Mouse (Mus musculus): ENCODE measurements around the gene Abi3bp. TPM values are rescaled to one million over a fixed set of nuclear protein-coding genes. Genes with fewer than 3 reads are reported as not detected.
A peak's percentile ranks its signal among the peaks of the same experiment; 100 is the strongest.

Gene Abi3bp
- total and polyA plus RNA-seq, 2 experiments, result 1.3 to 2.1 TPM

GRCm38 (mm10) chr16:56598427-56598826 lies 120.7 kb downstream of the Abi3bp start:
- no peaks in the 10 kb centered on the region for H3K4me1 ChIP-seq (ENCODE audit: control insufficient read depth, insufficient read depth, low read length)

GRCm38 (mm10) chr16:56602394-56602793 lies 124.7 kb downstream of the Abi3bp start:
- Histone ChIP-seq H3K9ac (ENCODE audit: low read depth, low read length) (no peak overlapping the region), H3K4me3 (ENCODE audit: insufficient read depth, low read depth, low read length) (no peak overlapping the region), H3K36me3 (ENCODE audit: control insufficient read depth, insufficient read depth, low read length) (no peaks in the 10 kb centered on the region), H3K4me1 (ENCODE audit: control insufficient read depth, insufficient read depth, low read length) (no peaks in the 10 kb centered on the region), H3K27ac (replicated peaks; ENCODE audit: insufficient read depth, low read depth, low read length) (no peak overlapping the region), H3K27me3 (ENCODE audit: control insufficient read depth, insufficient read depth, low read length) (no peaks in the 10 kb centered on the region), H3K79me2 (ENCODE audit: control insufficient read depth, insufficient read depth, low read length) (no peaks in the 10 kb centered on the region)
- 97% methylated on average over 1 of the region's 1 CpGs for WGBS
- DNase-seq (ENCODE audit: extremely low read depth, low read depth, low spot score), result no peak
- TF ChIP-seq CTCF (IDR thresholded peaks at IDR 0.05; ENCODE audit: low read depth, low read length) (no peak), POLR2A (IDR thresholded peaks at IDR 0.05; ENCODE audit: extremely low read depth, insufficient read depth, low read length) (no peak)

More at GRCm38 (mm10) chr16:56598427-56598826, 120.7 kb downstream of the Abi3bp start:
- no peaks in the 10 kb centered on the region for H3K36me3 ChIP-seq (ENCODE audit: control insufficient read depth, insufficient read depth, low read length)
- H3K79me2 ChIP-seq (ENCODE audit: control insufficient read depth, insufficient read depth, low read length), result no peaks in the 10 kb centered on the region
- 27% methylated on average over 4 of the region's 4 CpGs for WGBS
- no peaks in the 10 kb centered on the region for H3K27me3 ChIP-seq (ENCODE audit: control insufficient read depth, insufficient read depth, low read length)
- H3K27ac ChIP-seq (replicated peaks; ENCODE audit: insufficient read depth, low read depth, low read length), result peak overlapping the region; percentile 79
- DNase-seq (ENCODE audit: extremely low read depth, low read depth, low spot score), result peak; percentile 97
- no peak overlapping the region for H3K4me3 ChIP-seq (ENCODE audit: insufficient read depth, low read depth, low read length)
- TF ChIP-seq POLR2A (IDR thresholded peaks at IDR 0.05; ENCODE audit: extremely low read depth, insufficient read depth, low read length) (no peak), CTCF (IDR thresholded peaks at IDR 0.05; ENCODE audit: low read depth, low read length) (no peak)
- H3K9ac ChIP-seq (ENCODE audit: low read depth, low read length), result no peak overlapping the region

GRCm38 (mm10) chr16:56610572-56610971 lies 132.9 kb downstream of the Abi3bp start:
- H3K9ac ChIP-seq (ENCODE audit: low read depth, low read length), result no peak overlapping the region
- H3K4me3 ChIP-seq (ENCODE audit: insufficient read depth, low read depth, low read length), result no peak overlapping the region
- H3K36me3 ChIP-seq (ENCODE audit: control insufficient read depth, insufficient read depth, low read length), result no peaks in the 10 kb centered on the region
- no peak overlapping the region for H3K27ac ChIP-seq (replicated peaks; ENCODE audit: insufficient read depth, low read depth, low read length)
- WGBS, result 79% methylated on average over 8 of the region's 8 CpGs
- no peak for TF ChIP-seq CTCF (IDR thresholded peaks at IDR 0.05; ENCODE audit: low read depth, low read length)
- no peak for TF ChIP-seq POLR2A (IDR thresholded peaks at IDR 0.05; ENCODE audit: extremely low read depth, insufficient read depth, low read length)
- no peaks in the 10 kb centered on the region for H3K4me1 ChIP-seq (ENCODE audit: control insufficient read depth, insufficient read depth, low read length)
- DNase-seq (ENCODE audit: extremely low read depth, low read depth, low spot score), result peak; percentile 43
- no peaks in the 10 kb centered on the region for H3K79me2 ChIP-seq (ENCODE audit: control insufficient read depth, insufficient read depth, low read length)
- H3K27me3 ChIP-seq (ENCODE audit: control insufficient read depth, insufficient read depth, low read length), result no peaks in the 10 kb centered on the region

GRCm38 (mm10) chr16:56611096-56611867 lies 133.6 kb downstream of the Abi3bp start:
- no peak for DNase-seq (ENCODE audit: extremely low read depth, low read depth, low spot score)
- TF ChIP-seq POLR2A (IDR thresholded peaks at IDR 0.05; ENCODE audit: extremely low read depth, insufficient read depth, low read length), result no peak
- no peaks in the 10 kb centered on the region for H3K27me3 ChIP-seq (ENCODE audit: control insufficient read depth, insufficient read depth, low read length)
- WGBS, result 90% methylated on average over 10 of the region's 10 CpGs
- no peak overlapping the region for H3K27ac ChIP-seq (replicated peaks; ENCODE audit: insufficient read depth, low read depth, low read length)
- H3K9ac ChIP-seq (ENCODE audit: low read depth, low read length), result no peak overlapping the region
- no peaks in the 10 kb centered on the region for H3K4me1 ChIP-seq (ENCODE audit: control insufficient read depth, insufficient read depth, low read length)
- no peak overlapping the region for H3K4me3 ChIP-seq (ENCODE audit: insufficient read depth, low read depth, low read length)
- H3K79me2 ChIP-seq (ENCODE audit: control insufficient read depth, insufficient read depth, low read length), result no peaks in the 10 kb centered on the region
- H3K36me3 ChIP-seq (ENCODE audit: control insufficient read depth, insufficient read depth, low read length), result no peaks in the 10 kb centered on the region

GRCm38 (mm10) chr16:56638544-56638943 lies 160.9 kb downstream of the Abi3bp start:
- H3K79me2 ChIP-seq (ENCODE audit: control insufficient read depth, insufficient read depth, low read length), result no peaks in the 10 kb centered on the region
- no peaks in the 10 kb centered on the region for H3K36me3 ChIP-seq (ENCODE audit: control insufficient read depth, insufficient read depth, low read length)
- DNase-seq (ENCODE audit: extremely low read depth, low read depth, low spot score), result no peak
- no peak overlapping the region for H3K27ac ChIP-seq (replicated peaks; ENCODE audit: insufficient read depth, low read depth, low read length)
- no peaks in the 10 kb centered on the region for H3K27me3 ChIP-seq (ENCODE audit: control insufficient read depth, insufficient read depth, low read length)
- no peak overlapping the region for H3K9ac ChIP-seq (ENCODE audit: low read depth, low read length)
- no peak overlapping the region for H3K4me3 ChIP-seq (ENCODE audit: insufficient read depth, low read depth, low read length)
- WGBS, result 95% methylated on average over 3 of the region's 3 CpGs
- no peaks in the 10 kb centered on the region for H3K4me1 ChIP-seq (ENCODE audit: control insufficient read depth, insufficient read depth, low read length)
- TF ChIP-seq POLR2A (IDR thresholded peaks at IDR 0.05; ENCODE audit: extremely low read depth, insufficient read depth, low read length) (no peak), CTCF (IDR thresholded peaks at IDR 0.05; ENCODE audit: low read depth, low read length) (no peak)

- DNase-seq (ENCODE audit: extremely low read depth, low read depth, low spot score), result no peak
These were observed 167.6 kb downstream of the Abi3bp start for GRCm38 (mm10) chr16:56645251-56645650.

More at GRCm38 (mm10) chr16:56645251-56645650, 167.6 kb downstream of the Abi3bp start:
- TF ChIP-seq POLR2A (IDR thresholded peaks at IDR 0.05; ENCODE audit: extremely low read depth, insufficient read depth, low read length) (no peak), CTCF (IDR thresholded peaks at IDR 0.05; ENCODE audit: low read depth, low read length) (no peak)
- WGBS, result 39% methylated on average over 2 of the region's 2 CpGs
- no peak overlapping the region for H3K9ac ChIP-seq (ENCODE audit: low read depth, low read length)
- no peaks in the 10 kb centered on the region for H3K79me2 ChIP-seq (ENCODE audit: control insufficient read depth, insufficient read depth, low read length)
- no peaks in the 10 kb centered on the region for H3K36me3 ChIP-seq (ENCODE audit: control insufficient read depth, insufficient read depth, low read length)
- H3K27ac ChIP-seq (replicated peaks; ENCODE audit: insufficient read depth, low read depth, low read length), result no peak overlapping the region
- H3K4me3 ChIP-seq (ENCODE audit: insufficient read depth, low read depth, low read length), result no peak overlapping the region
- no peaks in the 10 kb centered on the region for H3K27me3 ChIP-seq (ENCODE audit: control insufficient read depth, insufficient read depth, low read length)
- H3K4me1 ChIP-seq (ENCODE audit: control insufficient read depth, insufficient read depth, low read length), result no peaks in the 10 kb centered on the region
